Mouse (Mus musculus): ENCODE data around the gene Cldnd2.

The Cldnd2 gene

GRCm38 (mm10) chr7:43447801-43448200 lies 7.2 kb downstream of the Cldnd2 start:
- no peak for DNase-seq (ENCODE audit: low spot score in 2 of 2)

GRCm38 (mm10) chr7:43448246-43448645 lies 7.7 kb downstream of the Cldnd2 start:
- no peak for DNase-seq (ENCODE audit: low spot score in 2 of 2)

- DNase-seq (ENCODE audit: low spot score in 2 of 2): no peak
These were observed 9.2 kb downstream of the Cldnd2 start for GRCm38 (mm10) chr7:43449811-43450210.

- DNase-seq (ENCODE audit: low spot score in 2 of 2): no peak
These were observed 11.1 kb downstream of the Cldnd2 start for GRCm38 (mm10) chr7:43451726-43452125.

- peak; percentile 39 to 55 for DNase-seq (ENCODE audit: low spot score in 2 of 2)
These were observed 12.0 kb downstream of the Cldnd2 start for GRCm38 (mm10) chr7:43452609-43453008.

GRCm38 (mm10) chr7:43453599-43454355 lies 13.2 kb downstream of the Cldnd2 start:
- DNase-seq (ENCODE audit: low spot score in 2 of 2): no peak

- no peak for DNase-seq (ENCODE audit: low spot score in 2 of 2)
These were observed 13.8 kb downstream of the Cldnd2 start for GRCm38 (mm10) chr7:43454371-43454770.

- no peak for DNase-seq (ENCODE audit: low spot score in 2 of 2)
These were observed 22.3 kb downstream of the Cldnd2 start, which contains the start of gene Vsig10l for GRCm38 (mm10) chr7:43462851-43463250. Gene Vsig10l (plus strand): TSS chr7:43463151.

- no peak for DNase-seq (ENCODE audit: low spot score in 2 of 2)
These were observed 23.4 kb downstream of the Cldnd2 start for GRCm38 (mm10) chr7:43463976-43464375.

- no peak for DNase-seq (ENCODE audit: low spot score in 2 of 2)
These were observed 24.3 kb downstream of the Cldnd2 start for GRCm38 (mm10) chr7:43464864-43465343.

- peak; percentile 75 to 84 for DNase-seq (ENCODE audit: low spot score in 2 of 2)
These were observed 24.9 kb downstream of the Cldnd2 start for GRCm38 (mm10) chr7:43465344-43466098.

GRCm38 (mm10) chr7:43466099-43466694 lies 25.6 kb downstream of the Cldnd2 start:
- peak; percentile 64 to 77 for DNase-seq (ENCODE audit: low spot score in 2 of 2)

GRCm38 (mm10) chr7:43470373-43470772 lies 29.8 kb downstream of the Cldnd2 start:
- peak in 1 of 2 experiments; percentile 36 for DNase-seq (ENCODE audit: low spot score in 2 of 2)

GRCm38 (mm10) chr7:43475706-43476105 lies 35.1 kb downstream of the Cldnd2 start:
- DNase-seq (ENCODE audit: low spot score in 2 of 2): peak in 1 of 2 experiments; percentile 14

- DNase-seq (ENCODE audit: low spot score in 2 of 2): no peak
These were observed 35.8 kb downstream of the Cldnd2 start for GRCm38 (mm10) chr7:43476376-43476775.

- no peak for DNase-seq (ENCODE audit: low spot score in 2 of 2)
These were observed 40.6 kb downstream of the Cldnd2 start for GRCm38 (mm10) chr7:43481191-43481590.

GRCm38 (mm10) chr7:43482090-43482716 lies 41.6 kb downstream of the Cldnd2 start:
- DNase-seq (ENCODE audit: low spot score in 2 of 2): no peak

- no peak for DNase-seq (ENCODE audit: low spot score in 2 of 2)
These were observed 42.7 kb downstream of the Cldnd2 start for GRCm38 (mm10) chr7:43483236-43483635.

GRCm38 (mm10) chr7:43488646-43489045 lies 48.1 kb downstream of the Cldnd2 start:
- no peak for DNase-seq (ENCODE audit: low spot score in 2 of 2)

GRCm38 (mm10) chr7:43489631-43490125 lies 49.1 kb downstream of the Cldnd2 start, which contains the start of gene Iglon5:
Gene Iglon5 (minus strand): TSS chr7:43490075.
- DNase-seq (ENCODE audit: low spot score in 2 of 2): no peak

GRCm38 (mm10) chr7:43490182-43490584 lies 49.6 kb downstream of the Cldnd2 start:
- no peak for DNase-seq (ENCODE audit: low spot score in 2 of 2)

GRCm38 (mm10) chr7:43490861-43491260 lies 50.3 kb downstream of the Cldnd2 start:
- DNase-seq (ENCODE audit: low spot score in 2 of 2): no peak
